Mouse (Mus musculus) A20 (cell line): Measurements from ENCODE around the gene Gm21858.
"Not testable (repeated sequence)": the region's sequence is repeated elsewhere in the genome, so short reads cannot be mapped to it uniquely, and the experiment has no call there.

Experiments used
- DNase-seq: peaks from one replicate; pipeline ENCODE4 v3.0.0-alpha.2; 2011; ENCODE audit warnings: low read depth, low spot score

Gm21858 gene

GRCm38 (mm10) chrY:55731456-55731855 lies at the start of gene Gm21858:
Gm21858 (plus strand) TSS chrY:55731756.
- not testable (repeated sequence) for DNase-seq
